Mouse (Mus musculus) intestine, embryonic 15.5 days (tissue): ENCODE measurements at regions not wholly inside any gene's neighbourhood (a gene's known extent, or its start where the extent isn't known, plus 50 kb on each side); places are given as distances from the start of the nearest gene placed in this dataset.
A peak's percentile ranks its signal among the peaks of the same experiment; 100 is the strongest.

Experiments
- ATAC-seq: fragments of 200-750 bp; cut with Nextera tagmentation; 2 replicates; pipeline ENCODE4 v1.8.0; 2017; ENCODE audit warnings: moderate TSS enrichment, moderate library complexity
- H3K27ac ChIP-seq: fragments of 300-500 bp; sonication (generic); 2 replicates; pipeline ENCODE4 v1.5.1; 2015; ENCODE audit warnings: mild to moderate bottlenecking, inconsistent platforms
- H3K27me3 ChIP-seq: fragments of 300-500 bp; sonication (generic); replicated peaks from 2 replicates; pipeline ENCODE4 v1.6.1; 2015; ENCODE audit warnings: inconsistent platforms
- H3K36me3 ChIP-seq: fragments of 300-500 bp; sonication (generic); 2 replicates; pipeline ENCODE4 v1.6.1; 2015; ENCODE audit warnings: inconsistent platforms
- H3K4me1 ChIP-seq: fragments of 300-500 bp; sonication (generic); replicated peaks from 2 replicates; pipeline ENCODE4 v1.6.1; 2015; ENCODE audit warnings: inconsistent platforms
- H3K4me2 ChIP-seq: fragments of 300-500 bp; sonication (generic); replicated peaks from 2 replicates; pipeline ENCODE4 v1.6.1; 2015; ENCODE audit warnings: mild to moderate bottlenecking, inconsistent platforms
- H3K4me3 ChIP-seq: fragments of 300-500 bp; sonication (generic); replicated peaks from 2 replicates; pipeline ENCODE4 v1.5.1; 2015; ENCODE audit warnings: inconsistent platforms
- H3K9ac ChIP-seq: fragments of 300-500 bp; sonication (generic); 2 replicates; pipeline ENCODE4 v1.6.1; 2015; ENCODE audit warnings: inconsistent platforms
- H3K9me3 ChIP-seq: fragments of 300-500 bp; sonication (generic); 2 replicates; pipeline ENCODE4 v1.6.1; 2016; ENCODE audit warnings: inconsistent platforms
- WGBS: fragments of 180-500 bp; shearing (Covaris S2); methylation state at CpG from one replicate; pipeline ENCODE4 v1.1.7; 2015; 5-methylcytosine and 5-hydroxymethylcytosine counted together

DNA sequence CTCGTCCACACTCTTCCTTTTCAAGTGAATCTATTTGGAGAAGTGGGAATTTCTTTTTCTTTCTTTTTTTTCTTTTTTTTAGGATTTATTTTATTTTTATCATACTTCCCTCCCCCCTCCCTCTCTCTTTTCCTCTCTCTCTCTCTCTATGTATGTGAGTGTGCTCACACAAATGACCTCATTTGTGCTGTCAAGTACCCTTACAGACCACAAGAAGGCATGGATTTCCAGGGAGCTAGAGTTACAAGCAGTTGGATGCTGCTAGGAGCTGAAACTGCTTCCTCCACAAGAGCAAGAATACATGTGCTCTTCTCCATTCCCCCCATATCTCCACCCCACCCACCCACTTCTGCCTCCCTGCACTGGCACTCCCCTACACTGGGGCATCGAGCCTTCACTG is 94.6 kb upstream of the Man2a1 start:
- no peak overlapping the region for H3K4me2 ChIP-seq
- no peaks in the 10 kb centered on the region for H3K36me3 ChIP-seq
- no peaks in the 10 kb centered on the region for H3K4me1 ChIP-seq
- no peak overlapping the region for H3K27ac ChIP-seq
- ATAC-seq: no peak
- no peaks in the 10 kb centered on the region for H3K9me3 ChIP-seq
- 88% methylated on average over 2 of the region's 2 CpGs for WGBS
- H3K4me3 ChIP-seq: no peak overlapping the region
- H3K9ac ChIP-seq: no peak overlapping the region
- H3K27me3 ChIP-seq: no peaks in the 10 kb centered on the region

DNA sequence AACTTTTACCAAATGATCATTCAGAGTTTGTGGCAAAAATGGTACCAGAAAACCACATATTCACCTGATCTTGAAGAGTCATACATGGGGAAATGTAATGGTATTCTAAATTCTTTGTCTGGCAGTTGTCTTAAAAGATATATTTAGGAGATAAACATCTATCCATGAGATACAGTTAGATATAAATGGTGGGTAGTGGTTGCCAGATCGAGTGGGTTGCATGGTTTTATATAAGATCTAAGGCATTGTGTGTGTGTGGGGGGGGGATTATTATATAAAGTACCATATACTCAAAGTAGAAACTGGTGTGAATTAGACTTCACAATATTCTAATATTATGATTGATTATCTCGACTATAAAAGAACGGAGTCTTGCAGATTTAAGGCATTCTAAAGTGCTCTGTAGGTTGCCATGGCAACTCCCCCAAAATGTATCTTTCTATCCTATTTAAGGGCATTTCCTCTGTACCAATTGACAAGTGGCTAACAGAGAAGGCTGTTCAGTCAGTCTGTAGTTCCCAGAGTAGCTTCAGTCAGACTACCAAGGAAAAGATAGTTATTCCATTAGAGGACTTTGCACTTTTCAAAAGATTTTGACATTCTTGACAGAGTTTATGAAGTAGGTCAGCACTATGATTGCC is 89.3 kb upstream of the Man2a1 start:
- 82% methylated on average over 3 of the region's 3 CpGs for WGBS
- Histone ChIP-seq H3K27ac (no peak overlapping the region), H3K9me3 (no peaks in the 10 kb centered on the region), H3K4me2 (no peak overlapping the region), H3K4me1 (no peaks in the 10 kb centered on the region), H3K36me3 (no peaks in the 10 kb centered on the region), H3K4me3 (no peak overlapping the region), H3K27me3 (no peaks in the 10 kb centered on the region), H3K9ac (no peak overlapping the region)
- ATAC-seq: no peak

DNA sequence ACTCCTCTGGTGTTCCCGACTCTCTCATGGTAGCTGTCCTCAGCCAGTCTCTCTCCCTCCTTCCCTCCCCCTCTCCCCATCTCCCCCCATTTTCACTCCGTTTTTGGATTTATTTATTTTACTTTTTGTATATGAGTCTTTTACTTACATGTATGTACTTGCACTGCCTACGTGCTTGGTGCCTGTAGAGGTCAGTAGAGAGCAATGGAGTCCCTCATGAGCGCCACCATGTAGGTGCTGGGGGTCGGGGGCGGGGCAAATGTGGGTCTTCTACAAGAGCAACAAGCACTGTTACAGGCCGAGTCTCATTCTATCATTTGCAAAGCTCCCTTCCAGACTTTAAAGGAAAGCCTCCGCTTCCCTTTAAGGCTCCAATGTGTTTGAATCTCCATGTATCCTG is 78.3 kb upstream of the Man2a1 start:
- Histone ChIP-seq H3K27ac (no peak overlapping the region), H3K27me3 (no peaks in the 10 kb centered on the region), H3K36me3 (no peaks in the 10 kb centered on the region), H3K4me1 (no peaks in the 10 kb centered on the region), H3K4me2 (no peak overlapping the region), H3K9me3 (no peaks in the 10 kb centered on the region), H3K4me3 (no peak overlapping the region), H3K9ac (no peak overlapping the region)
- 67% methylated on average over 8 of the region's 8 CpGs for WGBS
- 0 out of 2 replicates have a peak, but pooled peaks have one; percentile 51 for ATAC-seq

DNA sequence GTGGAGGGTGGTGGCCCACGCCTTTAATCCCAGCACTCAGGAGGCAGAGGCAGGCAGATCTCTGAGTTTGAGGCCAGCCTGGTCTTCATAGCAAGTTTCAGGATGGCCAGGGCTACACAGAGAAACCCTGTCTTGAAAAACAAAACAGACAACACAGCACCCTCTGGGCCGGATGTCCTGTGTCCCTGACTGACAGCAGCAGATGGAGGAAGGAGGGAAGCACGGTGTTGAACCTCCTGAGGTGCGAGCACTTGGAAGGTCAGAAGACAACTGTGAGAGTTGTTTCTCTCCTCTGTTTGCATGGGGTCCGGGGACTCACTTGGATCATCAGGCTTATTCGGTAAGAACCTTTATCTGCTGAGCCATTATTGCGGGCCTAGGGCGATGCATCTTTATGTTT is 76.6 kb upstream of the Man2a1 start:
- H3K4me1 ChIP-seq: no peaks in the 10 kb centered on the region
- no peaks in the 10 kb centered on the region for H3K9me3 ChIP-seq
- no peaks in the 10 kb centered on the region for H3K36me3 ChIP-seq
- H3K27ac ChIP-seq: no peak overlapping the region
- ATAC-seq: no peak
- no peaks in the 10 kb centered on the region for H3K27me3 ChIP-seq
- H3K4me2 ChIP-seq: no peak overlapping the region
- no peak overlapping the region for H3K9ac ChIP-seq
- WGBS: 88% methylated on average over 8 of the region's 8 CpGs
- H3K4me3 ChIP-seq: no peak overlapping the region

DNA sequence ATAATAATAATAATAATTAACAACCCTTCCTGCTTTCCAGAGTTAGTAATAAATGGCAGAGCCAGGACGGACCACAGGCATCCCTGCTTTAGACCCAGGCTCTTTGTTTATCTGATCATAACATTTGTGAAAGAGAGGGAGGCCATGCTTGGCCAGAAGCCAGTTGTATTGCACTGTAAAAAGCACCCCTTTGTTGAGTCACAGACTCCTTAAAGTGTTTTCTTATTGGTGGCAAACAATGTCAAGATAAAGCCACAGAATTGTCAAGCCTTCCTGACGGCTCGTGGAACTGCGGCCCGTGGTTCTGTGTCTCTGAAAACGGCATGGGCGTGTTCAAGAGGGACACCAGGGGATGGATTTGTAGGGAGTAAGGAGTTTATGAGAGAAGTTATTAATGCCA is 72.7 kb upstream of the Man2a1 start:
- Histone ChIP-seq H3K4me1 (no peaks in the 10 kb centered on the region), H3K4me2 (no peak overlapping the region), H3K27me3 (no peaks in the 10 kb centered on the region), H3K36me3 (no peaks in the 10 kb centered on the region), H3K9ac (no peak overlapping the region), H3K27ac (no peak overlapping the region), H3K4me3 (no peak overlapping the region), H3K9me3 (no peaks in the 10 kb centered on the region)
- ATAC-seq: no peak
- 57% methylated on average over 7 of the region's 7 CpGs for WGBS

DNA sequence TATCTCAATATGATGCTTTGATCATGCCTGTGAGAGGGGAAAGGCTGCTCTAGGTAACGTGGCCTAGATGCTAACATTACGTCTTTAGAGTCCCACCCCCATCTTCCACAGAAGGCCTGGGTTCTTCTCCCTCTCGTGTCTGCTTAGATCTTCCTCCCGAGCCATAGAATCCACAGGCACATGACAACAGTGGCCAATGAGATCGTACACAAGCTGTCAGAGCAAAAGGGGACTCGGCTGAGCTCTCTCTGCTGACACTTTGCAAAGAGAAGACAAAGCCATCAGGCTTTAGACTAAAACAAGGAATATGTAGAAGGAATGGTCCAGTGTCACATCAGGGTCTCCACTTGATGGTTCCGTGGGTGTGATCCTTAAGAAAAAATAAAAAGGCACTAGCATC is 72.1 kb upstream of the Man2a1 start:
- no peak for ATAC-seq
- H3K4me2 ChIP-seq: no peak overlapping the region
- H3K4me3 ChIP-seq: no peak overlapping the region
- H3K4me1 ChIP-seq: no peaks in the 10 kb centered on the region
- H3K9ac ChIP-seq: no peak overlapping the region
- H3K9me3 ChIP-seq: no peaks in the 10 kb centered on the region
- no peak overlapping the region for H3K27ac ChIP-seq
- 86% methylated on average over 7 of the region's 7 CpGs for WGBS
- H3K27me3 ChIP-seq: no peaks in the 10 kb centered on the region
- no peaks in the 10 kb centered on the region for H3K36me3 ChIP-seq

DNA sequence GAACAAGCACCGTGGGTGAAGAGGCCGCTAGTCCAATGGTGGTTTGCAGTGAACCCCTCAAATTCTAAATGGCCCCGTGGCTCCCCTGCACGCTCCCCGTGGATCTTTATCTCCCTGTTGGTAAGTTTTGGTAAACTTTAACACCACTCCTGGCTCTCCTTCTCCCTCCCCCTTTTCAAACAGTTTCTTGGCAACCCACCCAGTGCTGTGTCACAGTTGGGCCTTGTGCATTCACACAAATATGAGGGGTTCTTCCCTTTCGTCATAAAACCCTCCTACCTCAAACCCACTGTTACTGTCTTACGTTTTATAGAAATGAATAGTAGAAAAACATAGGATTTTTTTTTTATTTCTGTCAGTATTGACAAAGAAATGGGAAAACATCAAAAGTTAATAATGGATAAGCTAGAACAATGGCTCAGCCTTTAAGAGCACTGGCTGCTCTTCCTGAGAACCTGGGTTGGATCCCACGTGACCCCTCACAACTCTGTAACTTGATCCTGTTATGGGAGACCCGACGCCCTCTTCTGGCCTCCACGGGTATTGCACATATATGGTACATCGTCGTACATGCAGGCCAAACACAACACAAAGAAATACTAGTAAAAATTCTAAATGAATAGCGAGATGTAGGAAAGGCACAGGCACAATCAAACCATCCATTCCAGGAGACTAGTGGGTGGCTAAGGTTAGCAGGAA is 71.1 kb upstream of the Man2a1 start:
- WGBS: 81% methylated on average over 14 of the region's 14 CpGs
- Histone ChIP-seq H3K4me3 (no peak overlapping the region), H3K4me2 (no peak overlapping the region), H3K9ac (no peak overlapping the region), H3K9me3 (no peaks in the 10 kb centered on the region), H3K27me3 (no peaks in the 10 kb centered on the region), H3K4me1 (no peaks in the 10 kb centered on the region), H3K36me3 (no peaks in the 10 kb centered on the region), H3K27ac (no peak overlapping the region)
- ATAC-seq: no peak

DNA sequence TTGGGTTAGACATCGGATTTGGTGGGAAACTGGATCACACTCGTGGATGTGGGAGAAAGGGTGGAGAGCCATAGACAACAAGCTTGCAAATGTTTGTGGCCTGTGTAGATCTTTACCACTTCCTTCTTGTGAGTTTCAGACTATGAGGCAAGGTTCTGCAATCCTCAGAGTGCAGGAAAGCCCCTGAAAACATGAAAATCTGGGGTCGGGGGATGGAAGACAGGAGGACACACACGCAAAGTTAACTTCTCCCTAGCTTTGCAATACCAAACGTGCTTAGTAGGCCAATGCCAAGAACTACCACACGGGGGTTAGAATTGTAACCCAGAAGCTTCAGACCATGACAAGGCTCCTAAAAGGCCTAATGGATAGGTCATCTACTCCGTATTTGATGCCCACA is 69.4 kb upstream of the Man2a1 start:
- no peak for ATAC-seq
- no peaks in the 10 kb centered on the region for H3K27me3 ChIP-seq

DNA sequence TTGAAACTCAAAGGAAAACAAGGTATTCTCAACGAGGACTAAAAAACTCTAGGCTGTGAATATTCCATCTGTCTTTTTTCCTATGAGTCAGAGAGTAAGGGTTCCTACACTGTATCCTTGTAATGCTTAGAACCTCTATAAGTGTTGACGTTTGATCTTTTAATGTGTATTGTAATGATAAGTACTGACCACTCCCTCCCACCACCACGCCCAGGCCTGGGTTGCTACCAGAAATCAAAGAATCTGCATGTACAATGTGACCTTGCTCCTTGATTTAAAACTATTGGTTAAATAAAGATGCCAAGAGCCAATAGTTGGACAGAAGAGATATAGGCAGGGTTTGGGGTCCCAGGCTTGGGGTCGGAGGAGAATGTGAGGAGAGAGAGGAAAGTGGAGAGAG is 66.2 kb upstream of the Man2a1 start:
- Histone ChIP-seq H3K4me2 (no peak overlapping the region), H3K36me3 (no peaks in the 10 kb centered on the region), H3K4me3 (no peak overlapping the region), H3K9me3 (no peaks in the 10 kb centered on the region), H3K9ac (no peak overlapping the region), H3K27me3 (no peaks in the 10 kb centered on the region), H3K27ac (no peak overlapping the region), H3K4me1 (no peaks in the 10 kb centered on the region)
- ATAC-seq: no peak
- WGBS: 80% methylated on average over 4 of the region's 4 CpGs

More for the DNA sequence above, 69.4 kb upstream of the Man2a1 start:
- Histone ChIP-seq H3K4me3 (no peak overlapping the region), H3K36me3 (no peaks in the 10 kb centered on the region), H3K9me3 (no peaks in the 10 kb centered on the region), H3K27ac (no peak overlapping the region), H3K4me1 (no peaks in the 10 kb centered on the region), H3K9ac (no peak overlapping the region), H3K4me2 (no peak overlapping the region)
- 89% methylated on average over 7 of the region's 7 CpGs for WGBS

DNA sequence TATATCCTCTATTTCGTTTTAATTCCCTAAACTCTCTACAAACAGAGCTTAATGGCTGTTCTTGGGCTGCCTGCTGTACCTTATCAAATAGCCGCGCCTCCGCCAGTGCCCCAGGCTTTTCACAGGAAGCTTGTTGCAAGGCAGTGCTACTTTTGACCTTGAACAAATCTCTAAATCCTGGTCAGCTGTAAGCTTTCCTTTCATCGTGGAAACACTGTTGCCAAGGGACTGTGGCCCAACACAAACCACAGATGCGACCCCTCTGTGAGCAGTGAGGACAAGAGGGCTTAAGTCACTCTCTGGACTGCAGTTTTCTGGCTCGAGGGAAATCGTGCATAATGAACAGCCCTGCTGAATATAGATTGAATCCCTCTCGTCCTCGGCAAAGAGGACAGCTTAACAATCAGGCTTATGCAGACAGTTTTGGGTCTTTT is 62.0 kb upstream of the Man2a1 start:
- H3K4me1 ChIP-seq: no peaks in the 10 kb centered on the region
- no peak overlapping the region for H3K9ac ChIP-seq
- 0 out of 2 replicates have a peak, but pooled peaks have one; percentile 45 for ATAC-seq
- H3K27ac ChIP-seq: no peak overlapping the region
- no peaks in the 10 kb centered on the region for H3K36me3 ChIP-seq
- H3K4me2 ChIP-seq: peak overlapping the region; percentile 34
- WGBS: 20% methylated on average over 10 of the region's 10 CpGs
- H3K27me3 ChIP-seq: no peaks in the 10 kb centered on the region
- H3K4me3 ChIP-seq: no peak overlapping the region
- H3K9me3 ChIP-seq: no peaks in the 10 kb centered on the region

DNA sequence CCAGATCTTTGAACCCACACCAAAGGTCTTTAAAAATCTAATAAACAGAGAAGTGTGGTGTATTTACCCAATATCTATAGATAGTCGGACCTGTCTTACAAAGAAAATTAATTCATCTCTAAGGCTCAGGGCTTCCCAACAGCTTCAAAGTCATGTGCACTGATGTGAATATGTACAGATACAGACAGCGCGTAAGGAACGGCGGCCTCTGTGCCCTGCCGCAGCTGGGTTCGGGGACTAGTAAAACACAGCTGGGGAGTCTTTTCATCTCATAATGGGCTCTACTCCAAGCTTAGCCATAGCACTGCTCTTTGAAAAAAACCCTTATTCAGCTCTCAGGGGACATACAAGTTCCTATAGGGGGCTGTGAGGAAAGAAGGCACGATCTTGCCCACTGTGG is 60.1 kb upstream of the Man2a1 start:
- H3K27me3 ChIP-seq: no peaks in the 10 kb centered on the region
- no peak for ATAC-seq
- H3K27ac ChIP-seq: no peak overlapping the region
- 86% methylated on average over 8 of the region's 8 CpGs for WGBS
- no peak overlapping the region for H3K4me3 ChIP-seq
- H3K36me3 ChIP-seq: no peaks in the 10 kb centered on the region
- no peaks in the 10 kb centered on the region for H3K9me3 ChIP-seq
- no peaks in the 10 kb centered on the region for H3K4me1 ChIP-seq
- H3K9ac ChIP-seq: no peak overlapping the region
- no peak overlapping the region for H3K4me2 ChIP-seq

DNA sequence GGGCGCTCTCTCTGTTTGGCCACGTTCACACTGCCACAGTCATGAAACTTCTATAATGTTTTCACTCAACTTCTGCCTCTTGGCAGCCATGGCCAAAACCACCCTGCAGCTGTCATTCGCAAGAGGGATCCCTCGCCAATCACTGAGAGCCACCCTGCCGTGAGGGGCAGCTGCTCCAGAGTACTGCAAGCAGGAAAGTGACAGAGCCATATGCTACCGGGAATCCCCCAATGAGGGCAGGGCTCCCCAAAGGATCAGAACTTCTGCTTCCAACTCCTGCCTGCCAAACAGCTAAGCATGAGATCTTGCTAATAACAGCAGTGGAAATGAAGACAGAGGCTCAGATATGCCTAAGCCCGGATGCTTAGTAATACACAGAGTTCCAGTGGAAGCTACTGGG is 52.0 kb upstream of the Man2a1 start:
- H3K9ac ChIP-seq: no peak overlapping the region
- H3K27me3 ChIP-seq: no peaks in the 10 kb centered on the region
- H3K4me1 ChIP-seq: no peaks in the 10 kb centered on the region
- 64% methylated on average over 7 of the region's 7 CpGs for WGBS
- H3K4me3 ChIP-seq: no peak overlapping the region
- no peak overlapping the region for H3K4me2 ChIP-seq
- no peak for ATAC-seq
- no peaks in the 10 kb centered on the region for H3K9me3 ChIP-seq
- no peak overlapping the region for H3K27ac ChIP-seq
- no peaks in the 10 kb centered on the region for H3K36me3 ChIP-seq

DNA sequence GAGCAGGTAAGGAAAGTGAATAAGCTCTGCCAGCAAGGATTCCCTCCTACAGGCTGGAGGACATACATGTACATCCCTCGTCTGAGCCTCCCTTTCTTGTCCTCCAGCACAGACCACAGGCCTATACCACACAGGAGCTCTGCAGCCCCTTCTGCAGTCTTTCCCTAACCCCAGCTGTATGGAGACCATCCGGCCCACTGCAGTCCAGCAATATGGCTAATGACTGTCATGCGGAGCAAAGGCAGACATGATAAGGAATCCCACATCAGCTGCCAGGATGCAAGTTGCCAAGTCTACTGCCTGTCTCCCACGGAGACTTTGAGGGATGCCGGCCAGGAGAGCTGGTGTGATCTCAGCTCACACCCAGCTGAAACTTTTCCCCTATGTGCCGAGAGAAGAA is 50.5 kb upstream of the Man2a1 start:
- no peaks in the 10 kb centered on the region for H3K9me3 ChIP-seq
- no peak overlapping the region for H3K4me2 ChIP-seq
- no peak overlapping the region for H3K9ac ChIP-seq
- H3K36me3 ChIP-seq: no peaks in the 10 kb centered on the region
- H3K27ac ChIP-seq: no peak overlapping the region
- no peaks in the 10 kb centered on the region for H3K27me3 ChIP-seq
- WGBS: 59% methylated on average over 6 of the region's 6 CpGs
- H3K4me3 ChIP-seq: no peak overlapping the region
- ATAC-seq: no peak
- no peaks in the 10 kb centered on the region for H3K4me1 ChIP-seq
